Mouse (Mus musculus) E14TG2a.4 (cell line): ENCODE data around the gene Nrbf2.

Source experiments
- H3K27me3 ChIP-seq: 2 replicates; pipeline ENCODE4 v1.6.1; 2014; ENCODE audit warnings: low read length, control low read depth; ENCODE audit not compliant: insufficient read depth
- H3K36me3 ChIP-seq: 2 replicates; pipeline ENCODE4 v1.6.1; 2014; ENCODE audit warnings: low read length, control low read depth; ENCODE audit not compliant: insufficient read depth
- H3K4me1 ChIP-seq: replicated peaks from 2 replicates; pipeline ENCODE4 v1.6.1; 2014; ENCODE audit warnings: low read depth, low read length, control low read depth
- H3K4me3 ChIP-seq: replicated peaks from 2 replicates; pipeline ENCODE4 v1.5.1; 2014; ENCODE audit warnings: mild to moderate bottlenecking, low read length
- H3K9me3 ChIP-seq: 2 replicates; pipeline ENCODE4 v1.6.1; 2014; ENCODE audit warnings: low read length, control low read depth
- CTCF ChIP-seq: conservative IDR thresholded peaks from 2 replicates; pipeline ENCODE4 v1.5.1; 2014; ENCODE audit warnings: low read length
- NANOG ChIP-seq: IDR thresholded peaks from 2 replicates; pipeline ENCODE4 v1.6.1; 2014; ENCODE audit warnings: borderline replicate concordance, low read length, mixed read lengths
- POU5F1 ChIP-seq: IDR thresholded peaks from 2 replicates; pipeline ENCODE4 v1.6.1; 2014; ENCODE audit warnings: low read length, borderline replicate concordance

Nrbf2 gene

DNA sequence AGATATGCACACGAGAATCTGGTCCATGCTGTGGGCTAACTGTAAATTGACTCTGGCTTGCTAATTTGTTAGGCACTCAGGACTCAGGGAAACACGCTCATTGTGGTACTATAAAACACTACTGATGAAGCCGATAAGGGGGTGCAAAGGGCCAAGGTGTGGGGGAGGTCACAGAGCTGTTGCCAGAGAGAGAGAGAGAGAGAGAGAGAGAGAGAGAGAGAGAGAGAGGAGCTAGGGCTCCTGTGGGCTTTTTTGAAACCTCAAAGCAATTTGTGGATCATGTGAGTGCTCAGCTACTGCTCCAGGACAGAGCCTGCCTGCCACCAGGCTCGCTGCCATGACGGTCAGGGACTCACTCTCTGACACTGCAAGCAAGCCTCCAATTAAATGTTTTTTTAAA, 13.8 kb upstream of the Nrbf2 start:
- Histone ChIP-seq H3K36me3 (no peaks in the 10 kb centered on the region), H3K4me3 (no peak overlapping the region), H3K4me1 (peaks cover 43% of the 10 kb centered on the region), H3K27me3 (no peaks in the 10 kb centered on the region), H3K9me3 (no peaks in the 10 kb centered on the region)
- TF ChIP-seq POU5F1: no peak
- no peak for TF ChIP-seq CTCF
- TF ChIP-seq NANOG: no peak

DNA sequence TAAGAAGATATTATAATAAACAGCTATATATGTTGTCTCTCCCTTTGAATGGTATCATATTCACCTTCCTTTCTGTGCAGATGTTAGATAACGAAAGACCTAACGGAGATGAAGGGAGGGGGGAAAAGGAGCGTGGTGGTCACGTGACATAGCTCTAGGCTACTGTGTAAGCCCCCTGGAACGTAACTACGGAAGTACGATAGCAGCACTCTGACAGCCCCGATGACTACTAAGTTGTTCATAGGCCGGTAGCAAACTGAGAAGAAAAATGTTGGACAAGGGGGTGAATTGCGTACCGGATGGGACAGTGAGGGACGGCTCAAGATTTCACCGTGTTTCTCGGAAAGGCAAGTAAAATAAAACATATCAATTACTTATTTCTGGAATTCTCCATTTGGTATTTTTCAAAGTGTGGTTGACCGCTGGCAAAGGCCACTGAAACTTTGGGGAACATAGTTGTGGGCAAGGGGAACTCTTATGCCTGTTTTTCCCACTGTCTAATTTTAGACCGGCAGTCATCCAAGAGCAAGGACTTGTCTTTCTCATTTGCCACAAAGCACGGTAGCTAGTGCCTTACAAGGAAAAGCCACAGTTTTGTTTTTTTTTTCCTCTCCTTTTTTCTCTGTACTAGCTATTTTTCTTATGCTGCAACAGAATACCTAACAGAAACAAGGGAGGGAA, 12.2 kb upstream of the Nrbf2 start:
- H3K9me3 ChIP-seq: no peaks in the 10 kb centered on the region
- no peak overlapping the region for H3K4me3 ChIP-seq
- peaks cover 40% of the 10 kb centered on the region for H3K4me1 ChIP-seq
- TF ChIP-seq POU5F1: no peak
- no peak for TF ChIP-seq NANOG
- TF ChIP-seq CTCF: no peak
- no peaks in the 10 kb centered on the region for H3K36me3 ChIP-seq
- H3K27me3 ChIP-seq: no peaks in the 10 kb centered on the region

DNA sequence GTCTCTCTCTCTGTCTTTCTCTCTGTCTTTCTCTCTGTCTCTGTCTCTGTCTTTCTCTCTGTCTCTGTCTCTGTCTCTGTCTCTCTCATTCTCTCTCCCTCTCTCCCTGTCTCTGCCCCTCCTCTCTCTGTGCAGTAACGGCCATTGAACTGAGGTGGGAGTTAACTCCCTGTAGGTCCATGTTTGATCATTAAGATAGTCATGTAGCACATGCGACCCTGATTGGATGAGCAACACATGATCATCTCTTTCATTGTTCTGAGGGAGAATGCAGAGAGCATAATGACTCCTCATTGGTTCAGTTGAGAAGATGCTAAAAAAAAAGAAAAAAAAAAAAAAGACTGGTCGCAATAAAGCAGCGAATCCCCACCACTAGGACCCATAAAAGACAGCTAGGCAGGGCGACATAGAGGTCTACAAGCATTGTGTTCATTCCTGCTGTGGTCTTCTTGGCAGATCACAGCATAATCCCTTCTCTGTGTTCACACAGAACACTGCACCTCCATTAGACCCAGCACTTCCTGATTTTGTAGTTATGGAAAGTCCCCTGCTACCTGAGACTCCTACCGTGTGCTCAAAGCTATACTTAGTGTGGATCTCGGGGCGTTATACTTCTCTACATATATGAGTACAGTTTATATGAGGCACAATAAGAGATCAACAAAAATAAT, 11.5 kb upstream of the Nrbf2 start:
- Histone ChIP-seq H3K9me3 (no peaks in the 10 kb centered on the region), H3K36me3 (no peaks in the 10 kb centered on the region), H3K27me3 (no peaks in the 10 kb centered on the region), H3K4me1 (peaks cover 40% of the 10 kb centered on the region), H3K4me3 (no peak overlapping the region)
- TF ChIP-seq POU5F1 (no peak), NANOG (no peak), CTCF (no peak)

DNA sequence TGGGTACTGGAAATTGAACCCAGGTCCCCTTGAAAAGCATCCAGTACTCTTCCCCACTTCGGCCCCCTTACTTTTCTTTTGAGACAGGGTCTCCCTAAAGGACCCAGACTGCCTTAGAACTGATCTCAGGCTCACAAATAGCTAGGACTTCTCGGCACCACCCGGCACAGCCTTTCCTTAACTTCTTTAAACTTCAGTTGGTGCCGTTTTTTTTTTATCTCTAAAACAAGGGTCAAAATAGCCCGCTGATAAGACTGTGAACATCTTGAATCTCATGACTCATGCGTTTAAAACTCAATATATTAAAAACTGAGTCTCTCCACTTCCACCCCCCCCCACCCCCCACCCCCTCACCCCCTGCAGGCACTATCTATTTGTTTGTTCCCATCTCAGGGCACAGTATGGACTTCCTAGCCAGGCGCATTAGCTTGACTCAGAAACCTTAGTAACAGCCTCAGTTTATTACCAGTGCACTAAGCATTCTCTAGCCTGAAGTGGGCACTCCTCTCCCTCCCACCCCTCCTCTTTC, 10.9 kb upstream of the Nrbf2 start:
- Histone ChIP-seq H3K4me3 (no peak overlapping the region), H3K9me3 (no peaks in the 10 kb centered on the region), H3K4me1 (peaks cover 35% of the 10 kb centered on the region)

DNA sequence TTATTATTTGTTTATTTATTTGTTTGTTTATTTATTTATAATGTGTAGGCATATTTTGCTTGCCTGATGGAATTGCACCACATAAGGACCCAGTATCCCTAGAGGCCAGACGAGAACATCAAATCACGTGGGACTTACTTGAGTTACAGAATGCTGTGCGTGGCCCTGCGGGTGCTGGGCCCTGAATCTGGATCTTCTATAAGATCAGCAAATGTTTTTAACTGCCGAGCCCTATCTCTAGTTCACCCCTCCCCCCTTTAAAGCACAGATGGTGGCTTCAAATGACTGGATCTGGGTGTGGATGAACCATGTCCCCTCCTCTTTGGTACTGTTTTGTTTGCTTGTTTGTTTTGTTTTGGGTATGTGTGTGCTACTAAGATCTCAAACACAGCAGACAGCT, 10.2 kb upstream of the Nrbf2 start:
- H3K36me3 ChIP-seq: no peaks in the 10 kb centered on the region
- peaks cover 35% of the 10 kb centered on the region for H3K4me1 ChIP-seq
- no peak for TF ChIP-seq CTCF
- no peaks in the 10 kb centered on the region for H3K27me3 ChIP-seq
- no peak overlapping the region for H3K4me3 ChIP-seq
- H3K9me3 ChIP-seq: no peaks in the 10 kb centered on the region

More for the DNA sequence above, 10.9 kb upstream of the Nrbf2 start:
- Histone ChIP-seq H3K36me3 (no peaks in the 10 kb centered on the region), H3K27me3 (no peaks in the 10 kb centered on the region)
- TF ChIP-seq CTCF (no peak), POU5F1 (no peak), NANOG (no peak)

DNA sequence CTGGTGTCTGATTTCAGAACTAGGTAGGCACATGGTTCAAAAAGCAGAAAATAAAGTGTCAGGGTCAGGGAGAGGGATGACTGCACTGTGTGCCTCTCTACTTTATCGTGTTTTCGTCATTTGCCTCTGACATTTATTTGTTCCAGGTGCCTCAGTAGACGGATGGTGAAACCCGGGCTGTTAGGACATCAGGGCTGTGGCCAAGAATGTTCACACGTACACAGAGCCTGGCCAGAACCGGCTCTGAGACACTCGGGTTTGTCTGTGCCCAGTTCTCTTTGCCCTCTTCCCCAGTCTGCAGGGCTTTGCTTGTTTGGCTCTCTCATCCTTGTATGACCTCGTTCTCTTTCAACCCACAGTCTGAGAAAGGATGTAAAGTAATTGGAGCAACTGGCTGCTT, 6.0 kb upstream of the Nrbf2 start:
- Histone ChIP-seq H3K9me3 (no peaks in the 10 kb centered on the region), H3K27me3 (no peaks in the 10 kb centered on the region), H3K4me1 (peaks cover 43% of the 10 kb centered on the region), H3K4me3 (no peak overlapping the region), H3K36me3 (no peaks in the 10 kb centered on the region)
- TF ChIP-seq NANOG (no peak), POU5F1 (no peak), CTCF (no peak)

DNA sequence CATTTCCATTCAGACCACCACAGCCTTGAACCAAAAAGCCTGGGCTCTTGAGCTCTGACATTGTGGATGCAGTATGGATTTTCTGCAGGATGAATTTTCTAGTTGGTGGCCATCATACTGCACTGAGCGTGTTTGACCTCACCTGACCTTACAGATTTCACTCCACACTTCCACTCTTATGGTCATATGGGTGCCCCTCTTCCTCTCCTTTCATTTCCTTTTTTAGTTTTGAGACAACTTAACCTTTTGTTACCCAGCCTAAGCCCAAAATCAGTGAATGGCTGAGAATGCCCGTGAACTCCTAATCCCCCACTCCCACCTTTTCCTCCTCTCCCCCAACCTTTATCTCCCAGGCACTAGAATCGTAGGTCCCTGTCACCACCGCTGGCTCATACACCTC, 5.5 kb upstream of the Nrbf2 start:
- Histone ChIP-seq H3K27me3 (no peaks in the 10 kb centered on the region), H3K9me3 (no peaks in the 10 kb centered on the region), H3K4me3 (no peak overlapping the region), H3K36me3 (no peaks in the 10 kb centered on the region), H3K4me1 (peaks cover 43% of the 10 kb centered on the region)
- TF ChIP-seq POU5F1 (no peak), NANOG (no peak), CTCF (no peak)

DNA sequence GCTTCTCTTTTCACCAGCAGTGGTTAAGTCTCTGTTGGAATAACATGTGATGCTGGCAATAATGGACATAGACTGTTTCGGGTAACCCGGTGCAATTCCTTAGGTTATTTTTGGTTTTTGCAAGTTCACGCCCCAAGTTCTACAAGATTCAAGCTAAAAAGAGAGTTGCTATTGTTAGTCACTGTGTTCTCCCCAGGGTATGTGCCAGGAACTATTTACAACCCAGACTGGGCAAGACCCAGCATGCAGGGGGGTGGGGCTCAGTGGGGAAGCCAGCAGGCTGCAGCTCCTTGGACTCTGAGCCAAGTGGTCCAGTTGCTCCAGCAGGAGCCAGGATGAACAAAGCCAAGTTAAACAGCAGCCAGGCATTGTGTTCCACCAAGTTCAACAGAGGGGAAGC, 2.8 kb upstream of the Nrbf2 start:
- Histone ChIP-seq H3K9me3 (no peaks in the 10 kb centered on the region), H3K36me3 (peaks cover 10% of the 10 kb centered on the region), H3K4me1 (peaks cover 58% of the 10 kb centered on the region), H3K4me3 (no peak overlapping the region; the same call in 1 of the 2 replicates), H3K27me3 (no peaks in the 10 kb centered on the region)
- no peak for TF ChIP-seq CTCF
- TF ChIP-seq NANOG: no peak
- TF ChIP-seq POU5F1: no peak

DNA sequence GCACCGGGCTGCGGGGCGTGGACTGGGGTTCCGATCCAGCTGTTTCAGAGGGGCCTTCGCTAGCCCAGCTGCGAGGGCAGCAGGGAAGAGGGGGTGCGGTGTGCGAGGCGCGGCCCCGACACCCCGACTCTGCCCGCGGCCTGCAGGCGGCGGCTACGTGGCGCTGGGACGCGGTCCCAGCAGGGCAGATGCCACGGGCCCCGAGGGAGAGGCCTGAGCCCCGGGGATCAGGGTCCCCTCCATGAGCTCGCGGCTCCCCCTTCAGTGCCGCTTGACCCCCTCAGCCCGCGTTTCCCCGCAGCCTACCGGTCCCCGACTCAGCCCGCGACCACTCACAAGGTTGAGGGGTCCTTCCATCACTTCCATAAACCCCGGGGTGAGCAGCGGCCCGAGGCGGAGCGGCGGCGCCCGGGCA, 337 bp downstream of the Nrbf2 start:
- TF ChIP-seq CTCF (no peak), NANOG (no peak), POU5F1 (no peak)
- Histone ChIP-seq H3K36me3 (peaks cover 34% of the 10 kb centered on the region), H3K9me3 (peaks cover 16% of the 10 kb centered on the region), H3K4me1 (peaks cover 64% of the 10 kb centered on the region), H3K27me3 (no peaks in the 10 kb centered on the region), H3K4me3 (peak overlapping the region; percentile 98)
